Mouse (Mus musculus) Patski (cell line): ENCODE data around the gene Olfr980. TPM values are rescaled to one million over a fixed set of nuclear protein-coding genes. Genes with fewer than 3 reads are reported as not detected.
"Not testable (repeated sequence)": the region's sequence is repeated elsewhere in the genome, so short reads cannot be mapped to it uniquely, and the experiment has no call there.

Source experiments
- ATAC-seq: fragments of 100-300 bp; one replicate; pipeline ENCODE4 v1.8.0; 2021
- CTCF ChIA-PET: fragments of 350-600 bp; sonication (Branson Sonifier 250); formaldehyde crosslinking; loops from one replicate; lab custom pipeline; 2022; ENCODE audit warnings: inconsistent platforms; lab: Charles Lee
- POLR2A ChIA-PET: fragments of 350-600 bp; sonication (Branson Sonifier 250); formaldehyde crosslinking; loops from one replicate; lab custom pipeline; 2022; ENCODE audit warnings: antibody characterized with exemption, inconsistent platforms; lab: Charles Lee
- DNase-seq: peaks from one replicate; pipeline ENCODE4 v3.0.0-alpha.2; 2011; ENCODE audit warnings: low read depth, low spot score
- H3K27me3 ChIP-seq: fragments of 371-371 bp; one replicate; pipeline ENCODE4 v1.5.1; 2021
- CTCF ChIP-seq: fragments of 100-300 bp; IDR thresholded peaks from one replicate; pipeline ENCODE4 v1.5.1; 2021
- in situ Hi-C: fragments of 300-500 bp; cut with MboI; formaldehyde crosslinking; loops from 3 replicates; pipeline ENCODE4 v1.11.1; 2018; ENCODE audit warnings: low pct_unique_long_range_greater_than_20kb, mixed read lengths
- polyA plus RNA-seq: library from polyadenylated mRNA; unstranded; gene quantifications from one replicate; pipeline ENCODE4 v1.2.3, GENCODE M21; 2021

Gene Olfr980
- not detected for polyA plus RNA-seq

DNA sequence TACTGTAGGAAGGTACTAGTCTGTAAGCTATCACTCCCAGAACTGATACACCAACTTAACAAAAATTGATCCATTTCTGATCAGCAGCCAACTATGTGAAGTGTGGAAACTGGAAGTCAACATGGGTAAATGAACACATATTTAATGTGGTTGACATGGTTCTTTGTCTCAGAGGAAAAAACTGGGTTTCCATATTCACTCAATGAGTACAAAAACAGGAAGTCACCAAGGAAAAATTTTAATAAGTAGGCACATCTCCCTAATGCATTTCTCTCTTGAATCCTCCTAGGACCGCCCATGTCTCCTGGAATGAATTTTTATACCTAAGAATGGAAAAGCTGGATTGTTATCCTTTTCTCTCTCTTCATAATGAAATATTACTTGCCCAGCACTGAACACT lies at the start of gene Olfr980:
TSS of gene Olfr980 (minus strand) at position 101 of the 400 bp plus-strand sequence.
- no peak for TF ChIP-seq CTCF
- H3K27me3 ChIP-seq, result peaks cover 10% of the 10 kb centered on the region
- POLR2A ChIA-PET, result no interaction called here
- DNase-seq, result no peak
- CTCF ChIA-PET, result no interaction called here
- no peak for ATAC-seq
- in situ Hi-C loops, result no loop called here

DNA sequence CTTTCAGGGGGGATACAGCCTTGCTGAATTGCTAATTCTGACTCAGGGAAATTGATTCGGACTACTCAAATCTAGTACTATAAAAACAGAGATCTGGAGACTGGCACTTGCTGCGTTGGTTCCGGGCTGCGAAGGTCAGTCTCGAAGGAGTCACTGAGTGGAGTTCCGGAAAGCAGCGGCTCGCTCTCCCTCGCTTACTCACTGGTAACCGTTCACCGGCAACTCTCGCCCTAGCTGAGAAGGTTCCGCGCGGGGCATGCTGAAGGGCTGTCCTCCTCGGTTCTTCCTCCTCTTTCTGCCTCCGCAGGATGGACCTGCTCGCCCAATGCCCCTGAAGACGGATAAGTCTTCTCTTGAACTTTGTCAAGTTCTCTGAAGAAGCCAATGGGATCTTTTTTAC lies 40.8 kb upstream of the Olfr980 start:
- POLR2A ChIA-PET, result no interaction called here
- CTCF ChIA-PET, result no interaction called here
- ATAC-seq (no peak), DNase-seq (no peak)
- H3K27me3 ChIP-seq, result no peaks in the 10 kb centered on the region
- TF ChIP-seq CTCF, result no peak
- in situ Hi-C loops, result no loop called here

DNA sequence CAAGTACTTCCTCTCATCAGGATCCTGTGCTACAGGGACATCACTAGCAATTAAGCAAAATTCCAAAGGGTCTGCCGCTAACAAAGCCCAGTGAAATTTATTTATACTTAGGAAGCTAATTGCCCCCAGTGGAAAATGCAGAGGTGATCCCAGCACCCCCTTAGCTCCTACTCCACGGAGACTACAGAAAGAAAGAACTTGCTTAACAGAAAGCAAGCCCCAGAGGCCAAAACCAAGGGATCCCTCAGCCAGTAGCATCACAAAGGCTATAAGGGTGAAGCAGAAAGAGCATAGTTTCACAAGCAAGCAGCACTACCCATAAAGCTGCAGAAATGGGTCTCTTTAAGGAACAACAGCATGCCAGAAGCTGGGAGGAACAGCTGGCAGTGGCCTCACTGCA lies 11.8 kb upstream of the Olfr980 start, which contains the start of gene Olfr981:
TSS of gene Olfr981 (plus strand) at position 301 of the 400 bp plus-strand sequence.
- no peaks in the 10 kb centered on the region for H3K27me3 ChIP-seq
- DNase-seq (no peak), ATAC-seq (no peak)
- ChIA-PET POLR2A (no interaction called here), CTCF (no interaction called here)
- no peak for TF ChIP-seq CTCF
- in situ Hi-C loops, result no loop called here

DNA sequence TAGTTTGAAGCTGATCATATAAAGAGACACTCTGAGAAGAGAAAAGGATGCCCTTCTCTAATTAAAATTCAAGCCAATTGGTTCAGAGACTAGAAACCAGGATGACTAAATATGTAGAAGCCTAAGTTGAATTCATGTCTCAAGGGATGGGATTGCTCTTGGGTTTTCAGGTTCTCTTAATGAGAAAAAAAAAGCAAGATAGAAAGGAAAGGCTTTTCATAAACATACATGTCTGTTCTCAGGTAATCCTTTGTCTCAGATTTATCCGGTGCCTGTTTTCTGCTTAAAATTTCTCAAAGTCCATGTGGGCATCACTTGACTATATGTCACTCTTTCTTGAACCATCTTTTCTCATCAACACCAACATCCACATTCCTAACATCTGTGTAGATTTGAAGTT lies 6.0 kb downstream of the Olfr980 start, which contains the start of gene Olfr979:
TSS of gene Olfr979 (minus strand) at position 101 of the 400 bp plus-strand sequence.
- ATAC-seq, result no peak
- peaks cover 11% of the 10 kb centered on the region for H3K27me3 ChIP-seq
- POLR2A ChIA-PET, result no interaction called here
- in situ Hi-C loops, result no loop called here
- no peak for DNase-seq
- CTCF ChIA-PET, result no interaction called here
- TF ChIP-seq CTCF, result no peak

DNA sequence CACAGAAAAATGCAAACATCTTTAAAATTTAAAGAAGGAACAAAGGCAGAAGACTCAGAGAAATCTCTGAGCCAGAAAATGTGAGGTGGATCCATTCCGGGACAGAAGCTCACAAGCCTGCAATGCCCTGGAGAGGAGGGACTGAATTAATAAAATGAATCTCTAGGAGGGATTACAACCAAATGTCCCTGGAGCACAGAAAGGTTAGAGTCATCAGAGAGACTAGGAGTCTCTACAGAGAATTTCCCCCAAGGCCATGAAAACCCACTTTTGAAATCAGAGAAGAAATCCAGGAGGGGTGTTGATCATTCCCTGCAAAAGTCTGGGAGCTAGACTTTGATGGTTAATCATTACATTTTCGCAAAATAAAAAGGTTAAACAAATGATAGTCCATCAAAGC lies 17.6 kb downstream of the Olfr980 start, which contains the start of gene Olfr978:
TSS of gene Olfr978 (plus strand) at position 301 of the 400 bp plus-strand sequence.
- ChIA-PET CTCF (interaction anchor here (1.0 kb wide), 1 partner anchor 13 kb away, joined by 3 read pairs; no protein-coding TSS in a partner anchor), POLR2A (no interaction called here)
- DNase-seq (no peak), ATAC-seq (no peak)
- TF ChIP-seq CTCF, result no peak
- in situ Hi-C loops, result no loop called here
- no peaks in the 10 kb centered on the region for H3K27me3 ChIP-seq

DNA sequence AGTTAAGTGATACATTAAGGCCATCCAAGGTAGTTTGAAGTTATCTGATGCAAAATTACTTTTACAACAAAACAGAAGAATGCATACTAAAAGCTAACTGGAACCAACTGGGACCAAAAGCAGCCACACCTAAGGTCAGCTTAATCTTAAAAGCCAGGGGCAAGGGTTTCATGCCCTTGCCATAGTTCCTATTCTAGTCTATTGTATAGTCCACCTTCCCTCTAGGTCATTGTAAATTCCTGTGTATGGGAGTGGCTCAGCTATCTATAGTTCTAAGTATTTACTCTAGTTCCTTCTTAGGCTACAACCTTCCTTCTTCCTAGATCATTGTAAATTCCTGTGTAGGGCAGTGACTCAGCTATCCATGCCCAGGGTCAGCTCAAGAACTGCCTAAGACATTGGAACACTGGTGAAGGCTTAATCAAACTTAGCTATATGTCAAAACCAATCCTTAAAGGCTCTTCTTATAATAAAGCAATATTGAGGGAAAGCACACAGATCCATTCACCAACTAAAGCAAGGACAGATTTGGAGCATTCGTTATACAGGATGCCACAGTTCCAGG lies 32.7 kb downstream of the Olfr980 start:
- DNase-seq, CTCF ChIA-PET, H3K27me3 ChIP-seq, in situ Hi-C loops, ATAC-seq, POLR2A ChIA-PET: not testable (repeated sequence)

DNA sequence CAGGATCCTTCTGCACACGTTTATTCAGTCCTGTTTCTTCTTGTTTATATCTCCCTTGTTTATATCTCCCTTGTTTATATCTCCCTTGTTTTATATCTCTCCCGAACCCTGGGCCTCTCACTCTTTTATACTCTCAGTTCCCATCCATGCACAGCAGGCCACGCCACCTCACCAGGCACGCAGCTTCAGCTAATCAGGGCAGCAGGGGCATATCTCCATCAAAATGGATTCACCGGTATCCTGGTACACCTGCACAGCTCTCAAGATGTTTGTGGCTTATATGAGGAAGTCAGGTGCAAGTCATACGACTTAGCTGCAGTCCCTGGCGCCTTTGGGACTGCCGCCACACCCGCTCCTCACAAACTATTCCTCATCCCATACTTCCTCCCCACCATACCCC lies 48.3 kb downstream of the Olfr980 start, which contains the start of gene Olfr976:
TSS of gene Olfr976 (minus strand) at position 101 of the 400 bp plus-strand sequence.
- DNase-seq, ATAC-seq, H3K27me3 ChIP-seq, CTCF ChIA-PET, in situ Hi-C loops, POLR2A ChIA-PET: not testable (repeated sequence)

Other genes with a start within 250 kb of the Olfr980 start
- not detected for gene Olfr968, start 226.3 kb downstream of the Olfr980 start, polyA plus RNA-seq
- not detected for gene Olfr969, start 218.6 kb downstream of the Olfr980 start, polyA plus RNA-seq
- gene Olfr970, start 200.7 kb downstream of the Olfr980 start, polyA plus RNA-seq, result not detected
- gene Olfr971, start 172.7 kb downstream of the Olfr980 start, polyA plus RNA-seq, result not detected
- not detected for gene Olfr972, start 143.2 kb downstream of the Olfr980 start, polyA plus RNA-seq
- gene Olfr229, start 102.2 kb downstream of the Olfr980 start, polyA plus RNA-seq, result not detected
- not detected for gene Olfr974, start 72.1 kb downstream of the Olfr980 start, polyA plus RNA-seq
- not detected for gene Olfr975, start 57.5 kb downstream of the Olfr980 start, polyA plus RNA-seq
- gene Olfr976, start 48.4 kb downstream of the Olfr980 start, polyA plus RNA-seq, result not detected
- not detected for gene Olfr978, start 17.5 kb downstream of the Olfr980 start, polyA plus RNA-seq
- 0.05 TPM for gene Olfr979, start 6.1 kb downstream of the Olfr980 start, polyA plus RNA-seq
- gene Olfr981, start 11.9 kb upstream of the Olfr980 start, polyA plus RNA-seq, result not detected
- gene Olfr982, start 64.2 kb upstream of the Olfr980 start, polyA plus RNA-seq, result not detected
- gene Olfr983, start 84.0 kb upstream of the Olfr980 start, polyA plus RNA-seq, result not detected
- gene Olfr984, start 104.6 kb upstream of the Olfr980 start, polyA plus RNA-seq, result not detected
- not detected for gene Olfr985, start 120.6 kb upstream of the Olfr980 start, polyA plus RNA-seq
- gene Tmem225, start 138.5 kb upstream of the Olfr980 start, polyA plus RNA-seq, result not detected
- not detected for gene Olfr986, start 171.3 kb upstream of the Olfr980 start, polyA plus RNA-seq
- 4.9 TPM for gene Zfp202, start 182.7 kb upstream of the Olfr980 start, polyA plus RNA-seq